Mouse (Mus musculus) kidney, adult 2 months (tissue): ENCODE data around the gene Lime1. TPM values are rescaled to one million over a fixed set of nuclear protein-coding genes. Genes with fewer than 3 reads are reported as not detected.

Experiments
- DNase-seq: peaks from one replicate; pipeline ENCODE4 v3.0.0; 2021
- H3K27ac ChIP-seq: fragments of 200-500 bp; 2 replicates; pipeline ENCODE4 v1.5.1; 2012; ENCODE audit warnings: low read depth, low read length, control low read depth, inconsistent platforms; ENCODE audit not compliant: insufficient read depth
- H3K27me3 ChIP-seq: fragments of 200-500 bp; replicated peaks from 2 replicates; pipeline ENCODE4 v1.6.1; 2012; ENCODE audit warnings: mild to moderate bottlenecking, moderate library complexity, low read length, inconsistent platforms; ENCODE audit not compliant: control insufficient read depth, insufficient read depth
- H3K36me3 ChIP-seq: fragments of 200-500 bp; 2 replicates; pipeline ENCODE4 v1.6.1; 2012; ENCODE audit warnings: mild to moderate bottlenecking, moderate library complexity, low read length, inconsistent platforms; ENCODE audit not compliant: control insufficient read depth, insufficient read depth
- H3K4me1 ChIP-seq: fragments of 200-500 bp; 2 replicates; pipeline ENCODE4 v1.6.1; 2011; ENCODE audit warnings: low read length; ENCODE audit not compliant: control insufficient read depth, insufficient read depth
- H3K4me3 ChIP-seq: fragments of 200-500 bp; 2 replicates; pipeline ENCODE4 v1.5.1; 2011; ENCODE audit warnings: mild to moderate bottlenecking, low read depth, low read length, control low read depth; ENCODE audit not compliant: insufficient read depth
- CTCF ChIP-seq: fragments of 200-500 bp; conservative IDR thresholded peaks from 2 replicates; pipeline ENCODE4 v1.5.1; 2011; ENCODE audit warnings: low read depth, mild to moderate bottlenecking, control low read depth, low read length, moderate library complexity, mixed read lengths; ENCODE audit not compliant: insufficient read depth, insufficient read length
- POLR2A ChIP-seq: fragments of 200-500 bp; IDR thresholded peaks from one replicate; pipeline ENCODE4 v1.6.1; 2011; ENCODE audit warnings: low read depth, low read length, control low read depth
- WGBS: fragments of 180-500 bp; shearing (Covaris S2); methylation state at CpG from one replicate; pipeline ENCODE4 v1.1.7; 2018; 5-methylcytosine and 5-hydroxymethylcytosine counted together
- polyA plus RNA-seq: library from polyadenylated mRNA; depleted of rRNA; stranded (reverse); fragments of >200 nt; gene quantifications from 2 replicates; pipeline ENCODE4 v1.2.3, GENCODE M21; 2012; rRNA removed

The Lime1 gene
- polyA plus RNA-seq, 1 experiment = 35.1 TPM

DNA sequence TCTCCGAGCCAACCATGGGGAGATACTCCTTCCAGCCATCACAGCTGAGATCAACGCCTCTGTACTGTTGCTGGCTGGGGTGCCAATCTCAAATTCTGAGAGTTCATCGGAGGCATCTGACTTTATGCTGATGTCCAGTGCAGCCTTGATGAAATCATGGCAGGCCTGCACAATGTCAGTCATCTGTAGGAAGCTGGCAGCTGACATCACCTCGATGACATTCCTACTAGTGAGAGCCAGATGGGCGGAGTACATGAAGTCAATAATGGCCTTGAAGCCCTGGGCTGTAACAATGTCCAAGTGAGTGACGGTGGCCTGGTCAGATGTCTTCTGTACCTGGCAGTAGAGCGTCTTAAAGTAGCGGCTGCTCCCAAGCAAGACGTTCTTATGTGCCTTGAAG, 44.0 kb downstream of the Lime1 start:
- TF ChIP-seq CTCF (no peak), POLR2A (no peak)
- DNase-seq = no peak
- H3K27ac ChIP-seq = no peak overlapping the region
- WGBS = 87% methylated on average over 9 of the region's 9 CpGs
- H3K4me1 ChIP-seq = no peaks in the 10 kb centered on the region
- no peaks in the 10 kb centered on the region for H3K27me3 ChIP-seq
- no peak overlapping the region for H3K4me3 ChIP-seq
- H3K36me3 ChIP-seq = no peaks in the 10 kb centered on the region

Other genes starting within 250 kb of the Lime1 start
- 0.05 and 0.31 TPM in 2 replicates for gene Kcnq2, start 244.8 kb upstream of the Lime1 start, polyA plus RNA-seq
- 0.92 and 18.7 TPM in 2 replicates for gene Eef1a2, start 223.1 kb upstream of the Lime1 start, polyA plus RNA-seq
- gene Ppdpf, start 192.8 kb upstream of the Lime1 start, polyA plus RNA-seq = 162 and 168 TPM in 2 replicates
- gene Ptk6, start 177.3 kb upstream of the Lime1 start, polyA plus RNA-seq = 0.12 and 0.16 TPM in 2 replicates
- 0.87 and 0.91 TPM in 2 replicates for gene Srms, start 166.9 kb upstream of the Lime1 start, polyA plus RNA-seq
- gene Fndc11, start 160.1 kb upstream of the Lime1 start, polyA plus RNA-seq = 0.72 and 0.77 TPM in 2 replicates
- 15.4 and 17.5 TPM in 2 replicates for gene Helz2, start 138.1 kb upstream of the Lime1 start, polyA plus RNA-seq
- 12.8 and 14.5 TPM in 2 replicates for gene Gmeb2, start 92.0 kb upstream of the Lime1 start, polyA plus RNA-seq
- gene Stmn3, start 65.6 kb upstream of the Lime1 start, polyA plus RNA-seq = 0.46 and 2.4 TPM in 2 replicates
- gene Rtel1, start 60.3 kb upstream of the Lime1 start, polyA plus RNA-seq = 30.2 and 30.9 TPM in 2 replicates
- gene Zgpat, start 15.2 kb upstream of the Lime1 start, polyA plus RNA-seq = 29.6 and 35.2 TPM in 2 replicates
- gene Arfrp1, start 14.7 kb upstream of the Lime1 start, polyA plus RNA-seq = 32.0 and 36.0 TPM in 2 replicates
- 7.7 and 8.0 TPM in 2 replicates for gene Zbtb46, start 79.3 kb downstream of the Lime1 start, polyA plus RNA-seq
- gene Abhd16b, start 113.1 kb downstream of the Lime1 start, polyA plus RNA-seq = not detected in 2 replicates
- gene Tpd52l2, start 117.1 kb downstream of the Lime1 start, polyA plus RNA-seq = 35.2 and 41.5 TPM in 2 replicates
- gene Dnajc5, start 140.4 kb downstream of the Lime1 start, polyA plus RNA-seq = 55.5 and 65.1 TPM in 2 replicates
- gene Uckl1, start 204.8 kb downstream of the Lime1 start, polyA plus RNA-seq = 107 and 130 TPM in 2 replicates
- 19.6 and 22.1 TPM in 2 replicates for gene Prpf6, start 211.8 kb downstream of the Lime1 start, polyA plus RNA-seq
- 32.2 and 41.3 TPM in 2 replicates for gene Zfp512b, start 212.7 kb downstream of the Lime1 start, polyA plus RNA-seq
- gene Samd10, start 219.1 kb downstream of the Lime1 start, polyA plus RNA-seq = 26.1 and 30.2 TPM in 2 replicates